Mouse (Mus musculus) neural tube, embryonic 12.5 days (tissue): ENCODE results near the gene Als2. TPM values are rescaled to one million over a fixed set of nuclear protein-coding genes. Genes with fewer than 3 reads are reported as not detected.

Source experiments
- ATAC-seq: fragments of 200-750 bp; cut with Nextera tagmentation; 2 replicates; pipeline ENCODE4 v1.8.0; 2017; ENCODE audit warnings: low read depth, mild to moderate bottlenecking, moderate TSS enrichment, moderate library complexity; ENCODE audit not compliant: low FRiP score
- H3K27ac ChIP-seq: fragments of 300-500 bp; sonication (generic); 2 replicates; pipeline ENCODE4 v1.5.1; 2016
- H3K27me3 ChIP-seq: fragments of 300-500 bp; sonication (generic); replicated peaks from 2 replicates; pipeline ENCODE4 v1.6.1; 2016; ENCODE audit warnings: mild to moderate bottlenecking
- H3K36me3 ChIP-seq: fragments of 300-500 bp; sonication (generic); 2 replicates; pipeline ENCODE4 v1.6.1; 2016; ENCODE audit warnings: mild to moderate bottlenecking
- H3K4me1 ChIP-seq: fragments of 300-500 bp; sonication (generic); 2 replicates; pipeline ENCODE4 v1.6.1; 2016
- H3K4me2 ChIP-seq: fragments of 300-500 bp; sonication (generic); replicated peaks from 2 replicates; pipeline ENCODE4 v1.6.1; 2016; ENCODE audit warnings: mild to moderate bottlenecking
- H3K4me3 ChIP-seq: fragments of 300-500 bp; sonication (generic); 2 replicates; pipeline ENCODE4 v1.5.1; 2016
- H3K9ac ChIP-seq: fragments of 300-500 bp; sonication (generic); 2 replicates; pipeline ENCODE4 v1.6.1; 2016; ENCODE audit warnings: mild to moderate bottlenecking
- H3K9me3 ChIP-seq: fragments of 300-500 bp; sonication (generic); 2 replicates; pipeline ENCODE4 v1.6.1; 2016; ENCODE audit warnings: mild to moderate bottlenecking
- WGBS: fragments of 180-500 bp; shearing (Covaris S2); methylation state at CpG from one replicate; pipeline ENCODE4 v1.1.7; 2016; 5-methylcytosine and 5-hydroxymethylcytosine counted together
- polyA plus RNA-seq: library from polyadenylated mRNA; unstranded; fragments of >200 nt; fragmentation: Nextera tagmentation; extraction: Ambion mirVana; gene quantifications from 2 replicates; pipeline ENCODE4 v1.2.1, GENCODE M21; 2016

Gene Als2
- polyA plus RNA-seq, 1 experiment from 2014 or later = 18.5 TPM

- 93% methylated on average over 5 of the region's 5 CpGs for WGBS
- Histone ChIP-seq H3K4me2 (no peak overlapping the region), H3K36me3 (peaks cover 47% of the 10 kb centered on the region), H3K4me1 (no peaks in the 10 kb centered on the region), H3K27me3 (no peaks in the 10 kb centered on the region), H3K9me3 (no peaks in the 10 kb centered on the region), H3K4me3 (no peak overlapping the region), H3K27ac (no peak overlapping the region), H3K9ac (no peak overlapping the region)
- ATAC-seq = no peak
These were observed 64.0 kb downstream of the Als2 start for GRCm38 (mm10) chr1:59173023-59173422.

- Histone ChIP-seq H3K36me3 (peaks cover 47% of the 10 kb centered on the region), H3K4me1 (no peaks in the 10 kb centered on the region), H3K4me2 (no peak overlapping the region), H3K27me3 (no peaks in the 10 kb centered on the region), H3K4me3 (no peak overlapping the region), H3K9ac (no peak overlapping the region), H3K27ac (no peak overlapping the region), H3K9me3 (no peaks in the 10 kb centered on the region)
- ATAC-seq = no peak
- WGBS = 85% methylated on average over 5 of the region's 5 CpGs
These were observed 65.2 kb downstream of the Als2 start for GRCm38 (mm10) chr1:59171875-59172274.

- WGBS = 86% methylated on average over 8 of the region's 8 CpGs
- no peak overlapping the region for H3K27ac ChIP-seq
- no peaks in the 10 kb centered on the region for H3K4me1 ChIP-seq
- peaks cover 55% of the 10 kb centered on the region for H3K36me3 ChIP-seq
- no peak overlapping the region for H3K4me2 ChIP-seq
- H3K4me3 ChIP-seq = no peak overlapping the region
- H3K27me3 ChIP-seq = no peaks in the 10 kb centered on the region
- no peaks in the 10 kb centered on the region for H3K9me3 ChIP-seq
- ATAC-seq = no peak
- no peak overlapping the region for H3K9ac ChIP-seq
These were observed 66.7 kb downstream of the Als2 start for GRCm38 (mm10) chr1:59170290-59170689.

- WGBS = 88% methylated on average over 6 of the region's 6 CpGs
- Histone ChIP-seq H3K36me3 (peaks cover 51% of the 10 kb centered on the region), H3K9me3 (no peaks in the 10 kb centered on the region), H3K27ac (no peak overlapping the region), H3K9ac (no peak overlapping the region), H3K4me3 (no peak overlapping the region), H3K27me3 (no peaks in the 10 kb centered on the region), H3K4me2 (no peak overlapping the region), H3K4me1 (no peaks in the 10 kb centered on the region)
- no peak for ATAC-seq
These were observed 67.4 kb downstream of the Als2 start for GRCm38 (mm10) chr1:59169586-59169985.

- H3K9ac ChIP-seq = no peak overlapping the region
- peaks cover 62% of the 10 kb centered on the region for H3K36me3 ChIP-seq
- H3K4me2 ChIP-seq = no peak overlapping the region
- no peak for ATAC-seq
- no peaks in the 10 kb centered on the region for H3K9me3 ChIP-seq
- H3K4me1 ChIP-seq = no peaks in the 10 kb centered on the region
- H3K27ac ChIP-seq = no peak overlapping the region
- no peak overlapping the region for H3K4me3 ChIP-seq
- 91% methylated on average over 2 of the region's 2 CpGs for WGBS
- H3K27me3 ChIP-seq = no peaks in the 10 kb centered on the region
These were observed 68.5 kb downstream of the Als2 start for GRCm38 (mm10) chr1:59168556-59168955.

GRCm38 (mm10) chr1:59167654-59168425 lies 69.2 kb downstream of the Als2 start:
- Histone ChIP-seq H3K9ac (no peak overlapping the region), H3K9me3 (no peaks in the 10 kb centered on the region), H3K4me3 (no peak overlapping the region), H3K36me3 (peaks cover 65% of the 10 kb centered on the region), H3K4me1 (no peaks in the 10 kb centered on the region), H3K27me3 (no peaks in the 10 kb centered on the region), H3K27ac (no peak overlapping the region), H3K4me2 (no peak overlapping the region)
- ATAC-seq = no peak
- 95% methylated on average over 4 of the region's 4 CpGs for WGBS

- H3K4me3 ChIP-seq = no peak overlapping the region
- 95% methylated on average over 9 of the region's 9 CpGs for WGBS
These were observed 70.7 kb downstream of the Als2 start for GRCm38 (mm10) chr1:59166232-59166905.

GRCm38 (mm10) chr1:59163918-59164317 lies 73.1 kb downstream of the Als2 start:
- no peak for ATAC-seq
- peaks cover 51% of the 10 kb centered on the region for H3K36me3 ChIP-seq
- 73% methylated on average over 5 of the region's 5 CpGs for WGBS

More at GRCm38 (mm10) chr1:59166232-59166905, 70.7 kb downstream of the Als2 start:
- Histone ChIP-seq H3K9ac (no peak overlapping the region), H3K27me3 (no peaks in the 10 kb centered on the region), H3K36me3 (peaks cover 58% of the 10 kb centered on the region), H3K4me2 (no peak overlapping the region), H3K4me1 (no peaks in the 10 kb centered on the region), H3K27ac (no peak overlapping the region), H3K9me3 (no peaks in the 10 kb centered on the region)
- ATAC-seq = no peak

GRCm38 (mm10) chr1:59163030-59163461 lies 74.0 kb downstream of the Als2 start, which contains the start of gene Mpp4:
Gene Mpp4, minus strand, starts transcription at chr1:59163389.
- H3K9me3 ChIP-seq = no peaks in the 10 kb centered on the region
- ATAC-seq = no peak
- peaks cover 49% of the 10 kb centered on the region for H3K36me3 ChIP-seq
- no peak within 1 kb of the TSS for H3K9ac ChIP-seq
- no peak within 1 kb of the TSS for H3K27ac ChIP-seq
- no peaks in the 10 kb centered on the region for H3K4me1 ChIP-seq
- H3K4me3 ChIP-seq = no peak within 1 kb of the TSS
- whole genome bisulfite sequencing = 65% methylated on average over 12 of the region's 12 CpGs
- no peak within 1 kb of the TSS for H3K4me2 ChIP-seq
- H3K27me3 ChIP-seq = no peaks in the 10 kb centered on the region

More at GRCm38 (mm10) chr1:59163918-59164317, 73.1 kb downstream of the Als2 start:
- H3K4me3 ChIP-seq = no peak overlapping the region
- no peak overlapping the region for H3K4me2 ChIP-seq
- H3K4me1 ChIP-seq = no peaks in the 10 kb centered on the region
- H3K27me3 ChIP-seq = no peaks in the 10 kb centered on the region
- H3K9me3 ChIP-seq = no peaks in the 10 kb centered on the region
- H3K9ac ChIP-seq = no peak overlapping the region
- no peak overlapping the region for H3K27ac ChIP-seq

GRCm38 (mm10) chr1:59162309-59163024 lies 74.6 kb downstream of the Als2 start:
- H3K27me3 ChIP-seq = no peaks in the 10 kb centered on the region
- H3K4me2 ChIP-seq = no peak overlapping the region
- H3K9ac ChIP-seq = no peak overlapping the region
- no peak for ATAC-seq
- H3K4me3 ChIP-seq = no peak overlapping the region
- no peaks in the 10 kb centered on the region for H3K4me1 ChIP-seq
- no peaks in the 10 kb centered on the region for H3K9me3 ChIP-seq
- peaks cover 43% of the 10 kb centered on the region for H3K36me3 ChIP-seq
- H3K27ac ChIP-seq = no peak overlapping the region
- WGBS = 64% methylated on average over 8 of the region's 8 CpGs

- 87% methylated on average over 6 of the region's 6 CpGs for whole genome bisulfite sequencing
- Histone ChIP-seq H3K27ac (no peak overlapping the region), H3K9ac (no peak overlapping the region), H3K9me3 (no peaks in the 10 kb centered on the region), H3K4me1 (no peaks in the 10 kb centered on the region), H3K27me3 (no peaks in the 10 kb centered on the region), H3K4me3 (no peak overlapping the region), H3K36me3 (peaks cover 33% of the 10 kb centered on the region), H3K4me2 (no peak overlapping the region)
- no peak for ATAC-seq
These were observed 75.6 kb downstream of the Als2 start for GRCm38 (mm10) chr1:59161396-59161795.

GRCm38 (mm10) chr1:59160871-59161270 lies 76.2 kb downstream of the Als2 start:
- Histone ChIP-seq H3K27me3 (no peaks in the 10 kb centered on the region), H3K9me3 (no peaks in the 10 kb centered on the region), H3K4me1 (no peaks in the 10 kb centered on the region), H3K36me3 (peaks cover 27% of the 10 kb centered on the region), H3K27ac (no peak overlapping the region), H3K4me3 (no peak overlapping the region), H3K9ac (no peak overlapping the region), H3K4me2 (no peak overlapping the region)
- ATAC-seq = no peak
- 91% methylated on average over 6 of the region's 6 CpGs for WGBS
